Mouse (Mus musculus): ENCODE data around the gene Scrn3. TPM values are rescaled to one million over a fixed set of nuclear protein-coding genes. Genes with fewer than 3 reads are reported as not detected.

The Scrn3 gene
- 2.7 and 2.9 TPM in 2 replicates for polyA plus RNA-seq (2012; rRNA removed)

DNA sequence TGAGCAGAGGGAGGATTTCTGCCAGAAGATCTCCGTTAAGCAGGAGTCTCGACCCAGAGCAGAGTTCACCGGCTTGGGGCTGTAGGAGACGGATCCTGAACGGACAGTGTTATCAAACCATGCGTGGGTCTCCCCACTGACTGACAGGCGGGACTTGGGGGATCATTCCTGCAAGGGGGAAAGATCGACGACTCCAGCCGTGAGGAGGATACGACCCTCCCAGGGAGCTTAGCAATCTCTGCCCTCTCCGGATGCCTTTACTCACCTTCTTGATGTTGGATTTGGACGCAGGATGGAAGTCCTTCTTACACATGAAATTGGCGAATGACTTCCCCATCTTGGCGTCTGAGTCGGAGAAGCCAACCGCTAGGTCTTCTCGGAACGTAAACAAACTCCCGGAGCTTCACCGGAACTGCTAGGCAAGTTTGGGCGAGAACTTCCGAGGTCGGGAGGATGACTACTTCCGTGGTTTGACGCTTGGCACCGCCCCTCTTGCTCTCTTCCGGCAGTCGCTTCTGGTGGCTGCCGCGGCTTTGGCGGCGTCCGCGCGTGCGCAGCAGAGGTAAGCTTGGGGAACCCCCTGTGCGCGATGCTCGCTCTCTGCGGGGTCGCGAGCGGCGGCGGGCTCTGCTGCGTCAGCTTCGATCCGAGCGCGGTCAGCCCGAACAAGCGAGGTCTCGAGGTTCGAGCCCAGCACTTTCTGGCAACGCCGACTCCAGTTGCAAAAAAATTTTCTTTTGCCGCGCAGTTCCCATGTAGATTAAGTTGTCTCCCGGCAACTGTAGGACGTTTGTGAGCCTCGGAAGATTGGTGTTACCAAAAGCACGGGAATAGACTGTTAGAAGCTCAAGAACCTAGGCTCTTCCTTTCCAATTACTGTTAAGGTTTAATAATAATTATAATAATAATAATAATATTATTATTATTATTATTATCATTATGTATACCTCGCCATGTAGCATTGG is at the start of gene Scrn3, which contains the start of gene Cir1:
Scrn3 (plus strand) TSS at position 450 of the 965 bp plus-strand sequence.
Cir1 (minus strand) TSS at position 550 of the 965 bp plus-strand sequence.
- Histone ChIP-seq H3K27me3 (ENCODE audit: control insufficient read depth, insufficient read depth, low read length) (no peaks in the 10 kb centered on the region), H3K27ac (ENCODE audit: control insufficient read depth, insufficient read depth, low read length) (peak within 1 kb of the TSS; percentile 40), H3K4me3 (ENCODE audit: control insufficient read depth, insufficient read depth, low read length) (peak within 1 kb of the TSS; percentile 85), H3K36me3 (ENCODE audit: control insufficient read depth, insufficient read depth, low read length) (peaks cover 16% of the 10 kb centered on the region), H3K4me1 (replicated peaks; ENCODE audit: control insufficient read depth, insufficient read depth, low read length) (peaks cover 4% of the 10 kb centered on the region)
- 1% methylated on average over 64 of the region's 64 CpGs for WGBS
- TF ChIP-seq POLR2A (IDR thresholded peaks at IDR 0.05; ENCODE audit: control insufficient read depth, extremely low read depth, insufficient read depth, low read length, poor library complexity): peak; percentile 91
- peak; percentile 52; the same call in 1 of the 2 replicates for TF ChIP-seq CTCF (IDR thresholded peaks at IDR 0.05; ENCODE audit: borderline replicate concordance, control insufficient read depth, extremely low read depth, insufficient read depth, low read length, poor library complexity)
- peak; percentile 95 for DNase-seq

DNA sequence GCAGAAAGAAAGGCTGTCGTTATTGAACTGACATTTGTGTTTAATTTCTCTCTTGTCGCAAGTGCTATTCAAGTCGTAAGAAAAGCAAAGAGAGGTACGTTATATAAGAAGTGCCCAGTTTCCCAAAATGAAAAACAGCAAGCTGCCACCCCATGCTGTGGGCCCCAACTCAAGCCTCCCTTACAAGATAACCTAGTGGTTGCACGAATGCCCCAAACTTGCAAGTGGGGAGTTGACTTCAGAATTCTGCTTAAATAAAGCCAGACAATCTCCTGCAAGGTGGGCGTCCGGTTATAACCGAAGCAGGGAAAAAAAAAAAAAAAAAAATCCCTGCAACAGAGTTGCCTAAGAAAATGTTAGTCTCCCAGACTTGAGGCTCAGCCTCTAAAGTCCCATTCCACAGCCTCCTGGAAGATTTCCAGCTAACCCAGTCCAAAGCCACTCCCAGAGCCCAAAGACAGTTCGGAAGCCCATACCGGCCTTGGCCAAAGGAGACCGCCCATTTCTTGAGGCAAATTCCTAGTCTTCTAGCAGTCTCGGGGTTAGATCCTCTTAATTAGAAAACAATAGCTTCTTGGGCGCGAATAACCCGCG is 49.1 kb upstream of the Scrn3 start:
- H3K27ac ChIP-seq (ENCODE audit: control insufficient read depth, insufficient read depth, low read length): no peak overlapping the region
- no peaks in the 10 kb centered on the region for H3K4me1 ChIP-seq (replicated peaks; ENCODE audit: control insufficient read depth, insufficient read depth, low read length)
- H3K36me3 ChIP-seq (ENCODE audit: control insufficient read depth, insufficient read depth, low read length): no peaks in the 10 kb centered on the region
- 20% methylated on average over 16 of the region's 16 CpGs for WGBS
- H3K4me3 ChIP-seq (ENCODE audit: control insufficient read depth, insufficient read depth, low read length): no peak overlapping the region
- DNase-seq: no peak
- TF ChIP-seq CTCF (IDR thresholded peaks at IDR 0.05; ENCODE audit: borderline replicate concordance, control insufficient read depth, extremely low read depth, insufficient read depth, low read length, poor library complexity): no peak
- no peak for TF ChIP-seq POLR2A (IDR thresholded peaks at IDR 0.05; ENCODE audit: control insufficient read depth, extremely low read depth, insufficient read depth, low read length, poor library complexity)
- peaks cover 25% of the 10 kb centered on the region for H3K27me3 ChIP-seq (ENCODE audit: control insufficient read depth, insufficient read depth, low read length)

DNA sequence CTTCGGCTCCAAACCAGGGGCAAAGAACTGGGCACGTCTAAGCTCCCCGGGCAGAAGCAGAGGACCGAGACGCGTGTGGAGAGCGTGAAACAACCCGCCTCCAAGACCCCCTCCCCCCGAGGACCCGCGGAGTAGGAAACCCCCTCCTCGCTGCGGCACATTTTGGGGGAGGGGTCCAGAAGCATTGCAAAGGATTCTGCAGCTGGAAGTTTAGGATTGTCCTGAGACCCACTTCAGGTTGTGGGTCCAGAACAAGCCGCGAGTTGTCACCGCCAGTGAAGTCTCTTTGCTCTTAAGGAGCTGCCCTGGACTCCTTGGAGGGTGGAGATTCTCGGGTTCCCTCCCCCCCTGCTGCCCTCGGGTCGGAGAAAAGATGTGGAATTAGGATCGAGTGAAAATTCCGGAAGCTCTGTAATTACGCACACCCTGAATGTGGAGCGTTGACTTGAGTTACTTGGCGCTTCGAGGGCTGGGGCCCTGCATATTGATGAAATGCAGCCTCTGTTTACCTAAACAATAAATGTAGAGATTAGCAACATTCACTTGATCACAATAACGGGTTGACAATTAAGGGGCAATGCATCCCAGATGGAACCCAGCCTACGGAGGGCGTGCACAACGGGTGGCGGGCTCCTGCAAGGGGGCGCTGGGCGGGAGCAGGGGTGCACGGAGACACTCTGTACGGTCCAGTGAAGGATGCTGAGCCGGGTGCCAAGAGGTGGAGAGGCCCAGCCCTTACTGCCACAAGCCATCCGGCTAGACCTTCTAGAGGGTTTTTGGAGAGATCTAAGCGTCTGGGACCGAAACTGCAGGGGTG is 48.4 kb upstream of the Scrn3 start:
- DNase-seq: no peak
- Histone ChIP-seq H3K27ac (ENCODE audit: control insufficient read depth, insufficient read depth, low read length) (no peak overlapping the region), H3K4me1 (replicated peaks; ENCODE audit: control insufficient read depth, insufficient read depth, low read length) (no peaks in the 10 kb centered on the region), H3K4me3 (ENCODE audit: control insufficient read depth, insufficient read depth, low read length) (no peak overlapping the region), H3K36me3 (ENCODE audit: control insufficient read depth, insufficient read depth, low read length) (no peaks in the 10 kb centered on the region), H3K27me3 (ENCODE audit: control insufficient read depth, insufficient read depth, low read length) (peaks cover 25% of the 10 kb centered on the region)
- WGBS: 9% methylated on average over 38 of the region's 38 CpGs
- TF ChIP-seq CTCF (IDR thresholded peaks at IDR 0.05; ENCODE audit: borderline replicate concordance, control insufficient read depth, extremely low read depth, insufficient read depth, low read length, poor library complexity): no peak
- TF ChIP-seq POLR2A (IDR thresholded peaks at IDR 0.05; ENCODE audit: control insufficient read depth, extremely low read depth, insufficient read depth, low read length, poor library complexity): no peak

DNA sequence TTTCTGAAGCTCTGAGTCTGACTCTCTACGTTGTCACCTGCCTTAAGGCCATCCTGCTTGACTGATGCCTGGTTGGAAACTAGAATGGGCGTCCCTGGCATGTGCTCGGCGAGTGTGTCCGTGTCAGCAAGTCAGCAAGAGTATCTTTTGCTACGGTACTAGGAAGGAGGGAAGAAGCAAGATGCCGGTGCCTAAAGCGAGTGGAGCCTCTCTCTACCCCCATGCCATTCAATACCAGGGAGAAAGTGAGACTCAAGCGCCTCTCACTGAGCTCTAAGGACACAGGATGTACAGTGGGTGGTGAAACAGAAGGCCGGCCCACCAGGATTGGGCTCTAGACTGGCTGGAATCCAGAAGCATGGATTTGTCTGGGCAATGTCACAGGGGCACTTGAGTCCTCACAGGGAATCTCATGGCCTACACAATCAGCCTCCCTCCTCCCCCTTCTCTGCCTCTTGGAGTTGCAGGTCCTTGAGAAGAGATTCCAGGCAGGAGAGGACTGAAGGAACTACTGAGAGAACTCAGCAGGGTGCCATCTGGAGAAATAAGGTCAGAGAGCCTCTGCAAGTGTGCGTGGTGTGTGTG is 47.7 kb upstream of the Scrn3 start:
- WGBS: 11% methylated on average over 11 of the region's 11 CpGs
- Histone ChIP-seq H3K4me3 (ENCODE audit: control insufficient read depth, insufficient read depth, low read length) (no peak overlapping the region), H3K4me1 (replicated peaks; ENCODE audit: control insufficient read depth, insufficient read depth, low read length) (no peaks in the 10 kb centered on the region), H3K27me3 (ENCODE audit: control insufficient read depth, insufficient read depth, low read length) (peaks cover 25% of the 10 kb centered on the region), H3K36me3 (ENCODE audit: control insufficient read depth, insufficient read depth, low read length) (no peaks in the 10 kb centered on the region), H3K27ac (ENCODE audit: control insufficient read depth, insufficient read depth, low read length) (no peak overlapping the region)
- DNase-seq: no peak
- TF ChIP-seq CTCF (IDR thresholded peaks at IDR 0.05; ENCODE audit: borderline replicate concordance, control insufficient read depth, extremely low read depth, insufficient read depth, low read length, poor library complexity) (no peak), POLR2A (IDR thresholded peaks at IDR 0.05; ENCODE audit: control insufficient read depth, extremely low read depth, insufficient read depth, low read length, poor library complexity) (no peak)

DNA sequence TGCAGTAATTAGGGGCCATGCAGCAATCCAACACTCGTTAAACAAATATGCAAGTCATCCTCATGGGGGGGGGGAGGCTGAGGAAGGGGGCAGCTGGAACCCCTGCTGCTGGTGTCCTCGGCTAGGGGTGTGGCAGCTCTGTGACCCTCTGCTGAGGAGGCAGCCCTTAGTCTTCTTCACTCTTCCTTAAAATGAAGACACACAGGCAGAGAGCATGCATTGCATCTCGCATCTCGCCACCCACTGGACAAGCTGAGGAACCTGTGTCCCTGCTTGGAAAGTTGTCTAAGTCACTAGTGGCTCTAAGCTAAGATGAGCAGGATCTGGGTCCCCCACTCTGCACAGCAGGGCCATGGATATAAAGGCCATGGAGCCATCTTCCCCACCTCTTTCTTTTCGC is 46.4 kb upstream of the Scrn3 start:
- Histone ChIP-seq H3K27me3 (ENCODE audit: control insufficient read depth, insufficient read depth, low read length) (peaks cover 33% of the 10 kb centered on the region), H3K36me3 (ENCODE audit: control insufficient read depth, insufficient read depth, low read length) (no peaks in the 10 kb centered on the region), H3K4me3 (ENCODE audit: control insufficient read depth, insufficient read depth, low read length) (no peak overlapping the region), H3K27ac (ENCODE audit: control insufficient read depth, insufficient read depth, low read length) (no peak overlapping the region), H3K4me1 (replicated peaks; ENCODE audit: control insufficient read depth, insufficient read depth, low read length) (peaks cover 10% of the 10 kb centered on the region)
- WGBS: 5% methylated on average over 5 of the region's 5 CpGs
- no peak for DNase-seq
- TF ChIP-seq POLR2A (IDR thresholded peaks at IDR 0.05; ENCODE audit: control insufficient read depth, extremely low read depth, insufficient read depth, low read length, poor library complexity): no peak
- no peak for TF ChIP-seq CTCF (IDR thresholded peaks at IDR 0.05; ENCODE audit: borderline replicate concordance, control insufficient read depth, extremely low read depth, insufficient read depth, low read length, poor library complexity)

All from thymus, adult 2 months (tissue).